Mouse (Mus musculus) CH12.LX (cell line): ENCODE data around the gene Xkr7. TPM values are rescaled to one million over a fixed set of nuclear protein-coding genes. Genes with fewer than 3 reads are reported as not detected.

ENCODE experiments used
- DNase-seq: peaks from one replicate; pipeline ENCODE4 v3.0.0-alpha.2; 2013; ENCODE audit errors: extremely low read depth
- H3K27ac ChIP-seq: 2 replicates; pipeline ENCODE4 v1.5.1; 2012; ENCODE audit warnings: low read depth, mild to moderate bottlenecking, control low read depth, moderate library complexity; ENCODE audit not compliant: insufficient read depth
- H3K27me3 ChIP-seq: replicated peaks from 2 replicates; pipeline ENCODE3; 2012; ENCODE audit warnings: inconsistent platforms
- H3K36me3 ChIP-seq, 2 experiments: replicated peaks in 1 of 2; 2 replicates each; pipeline versions ENCODE3 to v1.6.1; 2012; ENCODE audit warnings: inconsistent platforms in 1 of 2, low read length in 1 of 2, mild to moderate bottlenecking in 1 of 2, mixed read lengths in 1 of 2, moderate library complexity in 1 of 2; ENCODE audit not compliant: control insufficient read depth in 1 of 2, insufficient read depth in 1 of 2
- H3K4me1 ChIP-seq, 2 experiments: 2 replicates each; pipeline ENCODE4 v1.6.1; 2012; ENCODE audit warnings: inconsistent platforms in 1 of 2, moderate library complexity in 1 of 2; ENCODE audit not compliant: insufficient read depth in 2 of 2, control insufficient read depth in 1 of 2
- H3K4me2 ChIP-seq: 2 replicates; pipeline ENCODE4 v1.6.1; 2012; ENCODE audit warnings: low read depth, mild to moderate bottlenecking, control low read depth; ENCODE audit not compliant: poor library complexity, insufficient read depth, severe bottlenecking
- H3K4me3 ChIP-seq, 3 experiments: fragments of 150-350 bp in 1 of 3; sonication (generic) in 1 of 3; replicated peaks in 1 of 3; 2 replicates each; pipeline versions ENCODE3 to v1.5.1; 2011 to 2012; ENCODE audit warnings: low read depth in 2 of 3, low read length in 2 of 3, mild to moderate bottlenecking in 2 of 3, moderate library complexity in 2 of 3, control low read depth in 1 of 3, improper control_type of control experiment in 1 of 3, inconsistent platforms in 1 of 3, mixed read lengths in 1 of 3; ENCODE audit not compliant: poor library complexity in 1 of 3
- H3K79me2 ChIP-seq: replicated peaks from 2 replicates; pipeline ENCODE4 v1.6.1; 2012; ENCODE audit warnings: mild to moderate bottlenecking, moderate library complexity; ENCODE audit not compliant: control insufficient read depth, poor library complexity, insufficient read depth, severe bottlenecking; ENCODE audit errors: extremely low read depth
- H3K9ac ChIP-seq: 2 replicates; pipeline ENCODE4 v1.6.1; 2012; ENCODE audit warnings: low read depth, mild to moderate bottlenecking, control low read depth, moderate library complexity; ENCODE audit not compliant: insufficient read depth
- H3K9me3 ChIP-seq: replicated peaks from 2 replicates; pipeline ENCODE3; 2012; ENCODE audit warnings: low read length, inconsistent platforms, mixed read lengths
- BHLHE40 ChIP-seq: IDR thresholded peaks from 2 replicates; pipeline ENCODE4 v1.6.1; 2011; ENCODE audit warnings: mild to moderate bottlenecking, low read depth, low read length, improper control_type of control experiment
- CHD2 ChIP-seq: IDR thresholded peaks from 2 replicates; pipeline ENCODE4 v1.6.1; 2011; ENCODE audit warnings: low read length, improper control_type of control experiment
- E2F4 ChIP-seq: IDR thresholded peaks from 2 replicates; pipeline ENCODE4 v1.6.1; 2011; ENCODE audit warnings: low read depth, low read length, improper control_type of control experiment; ENCODE audit not compliant: insufficient replicate concordance
- ELF1 ChIP-seq: IDR thresholded peaks from 2 replicates; pipeline ENCODE4 v1.6.1; 2014; ENCODE audit warnings: low read depth, mild to moderate bottlenecking, inconsistent platforms, low read length, improper control_type of control experiment
- ETS1 ChIP-seq: conservative IDR thresholded peaks from 2 replicates; pipeline ENCODE4 v1.6.1; 2012; ENCODE audit warnings: low read depth, mild to moderate bottlenecking, inconsistent platforms, low read length, improper control_type of control experiment, moderate library complexity
- HCFC1 ChIP-seq: IDR thresholded peaks from 2 replicates; pipeline ENCODE4 v1.6.1; 2012; ENCODE audit warnings: low read depth, mild to moderate bottlenecking, inconsistent platforms, low read length, improper control_type of control experiment
- JUN ChIP-seq: IDR thresholded peaks from 2 replicates; pipeline ENCODE4 v1.6.1; 2011; ENCODE audit warnings: low read depth, mild to moderate bottlenecking, low read length, improper control_type of control experiment, moderate library complexity; ENCODE audit not compliant: insufficient read depth
- MAZ ChIP-seq: IDR thresholded peaks from 2 replicates; pipeline ENCODE4 v1.6.1; 2012; ENCODE audit warnings: low read depth, mild to moderate bottlenecking, inconsistent platforms, low read length, improper control_type of control experiment, moderate library complexity
- MXI1 ChIP-seq: IDR thresholded peaks from 2 replicates; pipeline ENCODE4 v1.6.1; 2011; ENCODE audit warnings: mild to moderate bottlenecking, low read depth, low read length, improper control_type of control experiment
- MYC ChIP-seq: IDR thresholded peaks from 2 replicates; pipeline ENCODE4 v1.6.1; 2011; ENCODE audit warnings: low read depth, mild to moderate bottlenecking, improper control_type of control experiment, low read length
- NRF1 ChIP-seq: IDR thresholded peaks from 2 replicates; pipeline ENCODE4 v1.6.1; 2014; ENCODE audit warnings: low read depth, mild to moderate bottlenecking, inconsistent platforms, low read length, improper control_type of control experiment, moderate library complexity
- RAD21 ChIP-seq: IDR thresholded peaks from 2 replicates; pipeline ENCODE4 v1.6.1; 2011; ENCODE audit warnings: low read depth, mild to moderate bottlenecking, low read length, improper control_type of control experiment, moderate library complexity
- TBP ChIP-seq: conservative IDR thresholded peaks from 2 replicates; pipeline ENCODE4 v1.6.1; 2011; ENCODE audit warnings: low read depth, low read length, improper control_type of control experiment
- UBTF ChIP-seq: IDR thresholded peaks from 2 replicates; pipeline ENCODE4 v1.6.1; 2012; ENCODE audit warnings: low read depth, mild to moderate bottlenecking, inconsistent platforms, low read length, improper control_type of control experiment, moderate library complexity
- ZC3H11A ChIP-seq: IDR thresholded peaks from 2 replicates; pipeline ENCODE4 v1.6.1; 2012; ENCODE audit warnings: low read depth, mild to moderate bottlenecking, inconsistent platforms, low read length, improper control_type of control experiment
- ZMIZ1 ChIP-seq: IDR thresholded peaks from 2 replicates; pipeline ENCODE4 v1.6.1; 2012; ENCODE audit warnings: low read depth, mild to moderate bottlenecking, inconsistent platforms, low read length, improper control_type of control experiment
- dilution Hi-C: fragments of 300-500 bp; cut with MboI; formaldehyde crosslinking; loops from 2 replicates; pipeline ENCODE4 v1.14.3; 2020; ENCODE audit warnings: low sequenced_read_pairs; ENCODE audit not compliant: extremely low pct_unique_long_range_greater_than_20kb, extremely low pct_ligation_motif_present
- in situ Hi-C: fragments of 300-500 bp; cut with MboI; formaldehyde crosslinking; loops from 3 replicates; pipeline ENCODE4 v1.14.3; 2019; ENCODE audit warnings: low sequenced_read_pairs, low pct_ligation_motif_present, low pct_unique_long_range_greater_than_20kb, mixed read lengths
- polyA plus RNA-seq: library from polyadenylated mRNA; unstranded; fragments of >175 nt; gene quantifications from 2 replicates; pipeline ENCODE4 v1.2.1, GENCODE M21; 2012; ENCODE audit warnings: low read depth; ENCODE audit not compliant: insufficient read length
- total RNA-seq, 2 experiments: library from RNA; depleted of rRNA; stranded (reverse); fragments of 300-350 nt in 1 of 2; fragments of >200 nt in 1 of 2; gene quantifications; 2 replicates each; pipeline ENCODE4 v1.2.3; 2012 to 2014

Xkr7 gene
- total and polyA plus RNA-seq, 3 experiments: not detected

- Histone ChIP-seq H3K9ac (no peak overlapping the region), H3K9me3 (no peaks in the 10 kb centered on the region), H3K4me1 (peaks cover 10 to 27% of the 10 kb centered on the region in 2 experiments), H3K27ac (no peak overlapping the region), H3K27me3 (peaks cover 61% of the 10 kb centered on the region), H3K36me3 (no peaks in the 10 kb centered on the region), H3K4me3 (no peak overlapping the region), H3K79me2 (no peaks in the 10 kb centered on the region), H3K4me2 (no peak overlapping the region)
- TF ChIP-seq RAD21 (no peak), MAZ (no peak)
- dilution Hi-C loops: no loop called here
- in situ Hi-C loops: loop anchor here (10.0 kb wide), 1 partner anchor 63 kb away; no protein-coding TSS in a partner anchor
- DNase-seq: no peak
Measured at GRCm38 (mm10) chr2:153081866-153082265, 50.2 kb downstream of the Xkr7 start.

GRCm38 (mm10) chr2:153083275-153083674 lies 51.6 kb downstream of the Xkr7 start:
- Histone ChIP-seq H3K4me3 (no peak overlapping the region), H3K4me2 (no peak overlapping the region), H3K27me3 (peaks cover 50% of the 10 kb centered on the region), H3K36me3 (no peaks in the 10 kb centered on the region), H3K9ac (no peak overlapping the region), H3K4me1 (peaks cover 10 to 27% of the 10 kb centered on the region in 2 experiments), H3K79me2 (no peaks in the 10 kb centered on the region), H3K9me3 (no peaks in the 10 kb centered on the region), H3K27ac (no peak overlapping the region)
- no peak for TF ChIP-seq MXI1
- TF ChIP-seq HCFC1: no peak
- TF ChIP-seq BHLHE40: no peak
- TF ChIP-seq ETS1: no peak
- no peak for TF ChIP-seq CHD2
- no peak for TF ChIP-seq ZMIZ1
- no peak for TF ChIP-seq ELF1
- TF ChIP-seq ZC3H11A: no peak
- no peak for TF ChIP-seq NRF1
- no peak for TF ChIP-seq JUN
- no peak for TF ChIP-seq TBP
- no peak for TF ChIP-seq E2F4
- no peak for TF ChIP-seq UBTF
- TF ChIP-seq RAD21: no peak
- no peak for TF ChIP-seq MYC
- no peak for TF ChIP-seq MAZ
- DNase-seq: no peak
- dilution Hi-C loops: no loop called here
- in situ Hi-C loops: loop anchor here (10.0 kb wide), 1 partner anchor 62 kb away; no protein-coding TSS in a partner anchor
